1 mouse cellular context compared by ENCODE assay signal in the genomic region with DNA sequence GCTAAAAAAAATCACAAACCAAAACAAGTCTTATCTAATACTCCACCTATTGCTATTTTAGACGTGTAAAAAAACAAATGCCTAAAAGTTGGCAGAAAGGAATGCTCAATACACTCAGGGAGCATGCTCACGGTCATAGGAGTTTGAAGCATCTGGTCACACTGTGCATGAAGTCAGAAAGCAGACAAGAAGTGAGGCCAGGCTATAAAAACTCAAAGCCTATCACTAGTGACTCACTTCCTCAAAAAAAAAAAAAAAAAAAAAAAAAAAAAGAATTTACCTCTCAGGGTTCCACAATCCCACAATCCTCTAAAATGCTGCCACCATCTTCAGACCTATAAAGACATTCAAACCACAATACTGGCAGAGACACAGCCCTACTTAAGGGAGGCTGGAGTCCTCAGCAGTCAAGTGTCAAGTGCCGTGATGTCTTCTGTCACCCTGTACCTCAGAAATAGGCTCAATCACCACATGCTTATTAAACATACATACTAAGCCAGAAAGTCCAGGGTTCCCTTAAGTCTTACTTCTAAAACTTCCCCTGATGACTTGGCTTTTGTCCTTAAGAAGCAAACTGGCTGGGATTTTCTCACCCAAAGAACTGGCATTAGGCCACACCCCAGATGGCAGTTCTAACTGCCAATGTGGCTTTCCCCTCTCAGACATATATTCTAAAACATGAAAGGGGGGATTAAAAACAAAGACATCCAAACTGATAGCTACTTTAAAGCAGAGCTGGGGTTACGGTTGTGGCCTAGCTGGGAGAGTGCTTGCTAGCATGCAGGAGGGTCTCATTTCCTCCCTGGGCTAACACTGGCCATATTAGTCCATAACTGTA.
TF ChIP-seq lines count a peak whose summit lies in the region.

No protein-coding gene starts in this region.

TF ChIP-seq in MEL, 35 proteins besides CTCF, POLR2A, EP300 and RAD21 (continued from another document):
- TF ChIP-seq KAT2A (conservative IDR thresholded peaks at IDR 0.05; ENCODE audit: low read depth, low read length) (no peak), ZMIZ1 (IDR thresholded peaks at IDR 0.05; ENCODE audit: low read depth, low read length) (no peak), MAFK (IDR thresholded peaks at IDR 0.05; ENCODE audit: borderline replicate concordance, low read depth, low read length) (no peak), NRF1 (IDR thresholded peaks at IDR 0.05; ENCODE audit: insufficient read depth, low read depth, low read length, poor library complexity, severe bottlenecking) (0 out of 2 replicates have a peak, but pooled peaks have one; percentile 24), ETS1 (IDR thresholded peaks at IDR 0.05; ENCODE audit: low read depth, low read length) (no peak), BHLHE40 (IDR thresholded peaks at IDR 0.05; ENCODE audit: borderline replicate concordance, low read depth, low read length) (no peak), NELFE (IDR thresholded peaks at IDR 0.05; ENCODE audit: low read depth, low read length) (peak; percentile 20; the same call in 1 of the 2 replicates), ZNF384 (IDR thresholded peaks at IDR 0.05; ENCODE audit: low read depth, low read length) (peak; percentile 95), JUND (IDR thresholded peaks at IDR 0.05; ENCODE audit: low read depth, low read length) (peak; percentile 60; the same call in 1 of the 2 replicates), USF1 (IDR thresholded peaks at IDR 0.05; ENCODE audit: low read depth, low read length) (no peak; the same call in 1 of the 2 replicates), SIN3A (IDR thresholded peaks at IDR 0.05; ENCODE audit: low read length) (no peak; the same call in 1 of the 2 replicates), SMC3 (IDR thresholded peaks at IDR 0.05; ENCODE audit: low read depth, low read length) (no peak), CHD2 (IDR thresholded peaks at IDR 0.05; ENCODE audit: low read length) (no peak), POLR2AphosphoS2 (IDR thresholded peaks at IDR 0.05; ENCODE audit: low read length) (no peak), GABPA (IDR thresholded peaks at IDR 0.05; ENCODE audit: low read depth, low read length) (no peak), ZKSCAN1 (IDR thresholded peaks at IDR 0.05; ENCODE audit: low read depth, low read length) (no peak), POLR2AphosphoS5 (IDR thresholded peaks at IDR 0.05; ENCODE audit: borderline replicate concordance, low read depth, low read length) (no peak), MAZ (IDR thresholded peaks at IDR 0.05; ENCODE audit: low read depth, low read length) (no peak), USF2 (IDR thresholded peaks at IDR 0.05; ENCODE audit: borderline replicate concordance in 1 of 2, insufficient read depth in 1 of 2, low read depth in 1 of 2, low read length in 2 of 2) (no peak), MXI1 (IDR thresholded peaks at IDR 0.05; ENCODE audit: low read depth, low read length) (peak; percentile 41; the same call in 1 of the 2 replicates), TAL1 (IDR thresholded peaks at IDR 0.05; ENCODE audit: low read length) (no peak), HCFC1 (IDR thresholded peaks at IDR 0.05; ENCODE audit: low read depth, low read length) (no peak), CHD1 (IDR thresholded peaks at IDR 0.05; ENCODE audit: low read depth, low read length) (no peak), UBTF (IDR thresholded peaks at IDR 0.05; ENCODE audit: borderline replicate concordance, insufficient read depth, low read depth, low read length) (no peak), TCF12 (IDR thresholded peaks at IDR 0.05; ENCODE audit: low read depth, low read length) (no peak), E2F4 (IDR thresholded peaks at IDR 0.05; ENCODE audit: borderline replicate concordance, low read depth, low read length) (no peak), MEF2A (IDR thresholded peaks at IDR 0.05; ENCODE audit: extremely low read depth, insufficient replicate concordance, low read depth, low read length, poor library complexity, severe bottlenecking) (no peak), ELF1 (IDR thresholded peaks at IDR 0.05; ENCODE audit: low read depth, low read length) (0 out of 2 replicates have a peak, but pooled peaks have one; percentile 6), MYC (IDR thresholded peaks at IDR 0.05; ENCODE audit: low read depth, low read length) (peak; percentile 49; the same call in 1 of the 2 replicates), MYB (IDR thresholded peaks at IDR 0.05; ENCODE audit: low read depth, low read length) (no peak), GATA1 (IDR thresholded peaks at IDR 0.05; ENCODE audit: low read depth, low read length) (no peak), TBP (IDR thresholded peaks at IDR 0.05; ENCODE audit: low read depth, low read length) (no peak), ZC3H11A (IDR thresholded peaks at IDR 0.05; ENCODE audit: low read depth, low read length) (no peak), MAX (IDR thresholded peaks at IDR 0.05; ENCODE audit: low read length) (peak; percentile 81)
